Mouse (Mus musculus): ENCODE data around the gene Foxd1.

The Foxd1 gene

DNA sequence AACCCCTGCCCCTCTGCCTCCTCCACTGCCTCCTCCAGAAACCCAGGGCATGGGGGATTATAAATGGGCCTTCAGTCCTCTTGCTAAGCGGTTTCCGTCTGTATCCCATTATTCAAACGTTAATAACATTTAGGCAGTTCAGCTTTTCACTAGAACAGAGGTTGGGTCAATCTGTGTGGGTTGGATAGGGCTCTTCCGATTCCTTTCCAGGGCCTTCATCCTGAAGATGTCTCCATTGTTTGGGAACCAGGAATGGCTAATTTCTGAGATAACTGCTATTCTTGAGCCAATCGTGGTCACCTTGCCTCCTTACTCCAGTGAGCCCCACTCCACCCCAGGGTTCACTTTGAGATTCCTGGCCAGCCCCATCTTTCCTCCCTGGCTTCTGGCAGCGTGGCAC, 38.0 kb downstream of the Foxd1 start:
- no peak for TF ChIP-seq GATA4 (IDR thresholded peaks at IDR 0.05; ENCODE audit: insufficient replicate concordance, low read length)

DNA sequence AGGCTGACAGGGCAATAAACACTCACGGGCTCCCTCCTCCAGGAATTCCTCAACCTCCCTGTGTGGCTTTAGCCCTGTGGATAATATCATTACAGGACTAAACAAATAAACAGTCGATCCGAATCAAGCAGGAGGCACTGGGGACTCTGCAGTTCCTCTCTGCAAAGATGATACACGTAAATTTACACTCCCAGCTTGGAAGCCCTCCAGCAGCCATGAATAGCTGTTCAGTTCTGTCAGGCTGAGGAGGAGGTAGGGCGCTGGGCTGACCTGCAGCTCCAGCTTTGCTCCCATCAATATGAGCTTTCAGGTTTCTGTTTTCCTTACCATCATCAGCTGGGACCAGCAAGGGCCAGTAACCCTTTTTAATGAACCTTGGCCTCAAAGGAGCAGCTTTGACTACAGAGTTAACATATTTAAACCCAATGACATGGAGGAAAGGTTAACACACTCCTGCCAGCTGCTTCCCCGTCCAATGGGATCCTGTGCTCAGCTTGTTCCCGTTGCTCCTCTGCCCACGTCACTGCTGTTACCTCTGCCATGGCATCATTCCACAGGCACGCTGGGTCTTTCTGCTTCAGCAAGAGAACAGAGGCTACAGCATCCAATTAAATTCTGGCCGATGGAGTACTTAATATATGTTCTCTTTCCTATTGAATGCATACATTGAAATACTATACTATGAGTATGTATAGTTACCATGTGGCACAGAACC, 39.5 kb downstream of the Foxd1 start:
- no peak for TF ChIP-seq GATA4 (IDR thresholded peaks at IDR 0.05; ENCODE audit: insufficient replicate concordance, low read length)
